Mouse (Mus musculus): ENCODE measurements around the gene Pde6d. TPM values are rescaled to one million over a fixed set of nuclear protein-coding genes. Genes with fewer than 3 reads are reported as not detected.

The Pde6d gene
- polyA plus RNA-seq, 1 experiment from 2014 or later, result 44.0 TPM

DNA sequence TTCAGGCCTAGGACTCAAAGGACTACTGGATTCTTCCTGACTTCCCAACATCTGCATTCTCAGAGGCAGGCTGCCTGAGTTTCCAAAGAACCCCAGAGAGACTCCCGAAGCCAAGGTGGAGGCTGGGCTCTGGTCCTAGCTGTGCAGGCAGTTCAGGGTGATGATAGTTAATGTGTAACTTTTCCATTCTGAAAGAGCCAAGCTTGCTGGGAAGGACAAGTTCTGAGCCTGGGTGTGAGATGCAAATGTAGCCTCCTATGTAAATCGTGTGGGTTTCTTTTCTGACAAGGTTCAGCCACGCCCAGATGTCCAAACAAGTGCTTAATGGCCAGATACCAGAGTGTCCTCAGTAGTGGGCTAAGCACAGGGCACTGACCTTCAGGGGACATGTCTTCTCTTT is 84.4 kb downstream of the Pde6d start:
- H3K9ac ChIP-seq, result no peak overlapping the region
- 61% methylated on average over 3 of the region's 3 CpGs for WGBS (ENCODE audit: insufficient replicate concordance)
- no peak for ATAC-seq

DNA sequence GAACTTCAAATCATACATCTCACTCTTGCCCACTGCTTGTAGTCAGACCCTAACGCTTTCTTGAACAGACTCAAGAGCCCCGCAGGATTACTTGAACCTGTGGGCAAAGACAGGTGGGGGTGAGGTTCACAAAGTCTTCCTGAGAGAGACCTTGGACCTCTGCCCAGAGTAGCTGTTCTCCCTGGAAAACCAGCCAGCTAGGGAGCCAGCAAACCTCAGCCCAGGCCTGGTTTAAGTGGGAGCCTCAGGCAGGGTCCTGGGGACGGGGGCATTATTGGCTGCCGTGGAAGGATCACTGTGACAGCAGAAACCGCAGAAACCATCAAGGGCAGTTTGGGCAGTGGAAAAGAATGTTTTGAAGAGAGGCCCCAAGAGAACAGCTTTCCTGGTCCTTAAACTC is 85.1 kb downstream of the Pde6d start:
- Histone ChIP-seq H3K36me3 (no peaks in the 10 kb centered on the region), H3K4me3 (no peak overlapping the region), H3K9ac (no peak overlapping the region), H3K4me1 (peaks cover 46% of the 10 kb centered on the region), H3K9me3 (replicated peaks) (no peaks in the 10 kb centered on the region), H3K27ac (peak overlapping the region; percentile 73), H3K4me2 (no peak overlapping the region), H3K27me3 (replicated peaks) (no peaks in the 10 kb centered on the region)
- WGBS (ENCODE audit: insufficient replicate concordance), result 64% methylated on average over 5 of the region's 5 CpGs
- no peak for ATAC-seq

More for the DNA sequence above, 84.4 kb downstream of the Pde6d start:
- no peak overlapping the region for H3K4me3 ChIP-seq
- no peaks in the 10 kb centered on the region for H3K9me3 ChIP-seq (replicated peaks)
- H3K27me3 ChIP-seq (replicated peaks), result no peaks in the 10 kb centered on the region
- H3K36me3 ChIP-seq, result no peaks in the 10 kb centered on the region
- H3K27ac ChIP-seq, result peak overlapping the region; percentile 73
- peaks cover 43% of the 10 kb centered on the region for H3K4me1 ChIP-seq
- no peak overlapping the region for H3K4me2 ChIP-seq

- Histone ChIP-seq H3K4me2 (no peak overlapping the region), H3K9me3 (replicated peaks) (no peaks in the 10 kb centered on the region), H3K27ac (no peak overlapping the region), H3K9ac (no peak overlapping the region), H3K27me3 (replicated peaks) (no peaks in the 10 kb centered on the region), H3K36me3 (no peaks in the 10 kb centered on the region), H3K4me1 (peaks cover 46% of the 10 kb centered on the region), H3K4me3 (no peak overlapping the region)
- 83% methylated on average over 4 of the region's 4 CpGs for WGBS (ENCODE audit: insufficient replicate concordance)
- no peak for ATAC-seq
Measured at GRCm38 (mm10) chr1:86496340-86496739, 86.1 kb downstream of the Pde6d start.

DNA sequence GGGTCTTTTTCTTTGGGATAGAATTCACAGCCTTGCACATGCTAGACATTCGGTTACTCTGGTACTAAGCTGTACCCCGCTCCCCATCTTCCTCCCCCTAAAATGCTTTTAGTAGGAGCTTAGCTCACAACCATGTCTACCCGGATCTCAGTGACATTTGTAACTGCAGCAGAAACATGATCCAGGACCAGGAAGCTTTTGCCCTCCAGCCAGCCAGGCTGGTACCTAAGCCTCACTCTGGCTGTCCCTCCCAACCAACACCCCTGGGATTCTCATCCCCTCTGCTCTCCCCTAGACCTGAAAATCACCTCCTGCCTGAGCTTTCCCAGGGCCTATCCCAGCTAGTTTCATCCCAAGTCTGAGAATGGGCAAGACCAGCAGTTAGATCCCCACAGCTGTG is 88.6 kb downstream of the Pde6d start:
- Histone ChIP-seq H3K4me2 (no peak overlapping the region), H3K36me3 (no peaks in the 10 kb centered on the region), H3K9ac (no peak overlapping the region), H3K9me3 (replicated peaks) (no peaks in the 10 kb centered on the region), H3K4me1 (peaks cover 54% of the 10 kb centered on the region), H3K27ac (no peak overlapping the region), H3K4me3 (no peak overlapping the region), H3K27me3 (replicated peaks) (no peaks in the 10 kb centered on the region)
- 80% methylated on average over 3 of the region's 3 CpGs for WGBS (ENCODE audit: insufficient replicate concordance)
- ATAC-seq, result no peak

Other genes with a start within 250 kb of the Pde6d start
- gene Ncl, start 223.2 kb downstream of the Pde6d start, polyA plus RNA-seq (2016; fragmentation: Nextera tagmentation; extraction: Ambion mirVana), result 648 and 660 TPM in 2 replicates
- 0.19 TPM in 1 of 2 replicates, not detected in the other for gene Nmur1, start 156.4 kb downstream of the Pde6d start, polyA plus RNA-seq (2016; fragmentation: Nextera tagmentation; extraction: Ambion mirVana)
- gene Tex44, start 156.3 kb downstream of the Pde6d start, polyA plus RNA-seq (2016; fragmentation: Nextera tagmentation; extraction: Ambion mirVana), result not detected in 2 replicates
- 1,639 and 1,657 TPM in 2 replicates for gene Ptma, start 55.9 kb downstream of the Pde6d start, polyA plus RNA-seq (2016; fragmentation: Nextera tagmentation; extraction: Ambion mirVana)
- gene Cops7b, start 275 bp upstream of the Pde6d start, polyA plus RNA-seq (2016; fragmentation: Nextera tagmentation; extraction: Ambion mirVana), result 23.4 and 24.3 TPM in 2 replicates
- not detected in 2 replicates for gene Nppc, start 87.9 kb upstream of the Pde6d start, polyA plus RNA-seq (2016; fragmentation: Nextera tagmentation; extraction: Ambion mirVana)
- 13.2 and 15.0 TPM in 2 replicates for gene Dis3l2, start 121.2 kb upstream of the Pde6d start, polyA plus RNA-seq (2016; fragmentation: Nextera tagmentation; extraction: Ambion mirVana)

All from liver, embryonic 12.5 days (tissue).